Mouse (Mus musculus): ENCODE measurements around the gene Det1.

Gene Det1

GRCm38 (mm10) chr7:78854051-78854450 is 7.0 kb upstream of the Det1 start:
- DNase-seq (ENCODE audit: low spot score), result peak; percentile 61

GRCm38 (mm10) chr7:78846066-78846716 is 872 bp downstream of the Det1 start:
- DNase-seq (ENCODE audit: low spot score), result no peak

GRCm38 (mm10) chr7:78841601-78842000 is 5.5 kb downstream of the Det1 start:
- DNase-seq (ENCODE audit: low spot score), result no peak

- DNase-seq (ENCODE audit: low spot score), result no peak
Measured at GRCm38 (mm10) chr7:78837250-78837649, 9.8 kb downstream of the Det1 start.

- DNase-seq (ENCODE audit: low spot score), result no peak
Measured at GRCm38 (mm10) chr7:78835656-78836055, 11.4 kb downstream of the Det1 start.

- DNase-seq (ENCODE audit: low spot score), result no peak
Measured at GRCm38 (mm10) chr7:78827749-78828362, 19.2 kb downstream of the Det1 start.

DNA sequence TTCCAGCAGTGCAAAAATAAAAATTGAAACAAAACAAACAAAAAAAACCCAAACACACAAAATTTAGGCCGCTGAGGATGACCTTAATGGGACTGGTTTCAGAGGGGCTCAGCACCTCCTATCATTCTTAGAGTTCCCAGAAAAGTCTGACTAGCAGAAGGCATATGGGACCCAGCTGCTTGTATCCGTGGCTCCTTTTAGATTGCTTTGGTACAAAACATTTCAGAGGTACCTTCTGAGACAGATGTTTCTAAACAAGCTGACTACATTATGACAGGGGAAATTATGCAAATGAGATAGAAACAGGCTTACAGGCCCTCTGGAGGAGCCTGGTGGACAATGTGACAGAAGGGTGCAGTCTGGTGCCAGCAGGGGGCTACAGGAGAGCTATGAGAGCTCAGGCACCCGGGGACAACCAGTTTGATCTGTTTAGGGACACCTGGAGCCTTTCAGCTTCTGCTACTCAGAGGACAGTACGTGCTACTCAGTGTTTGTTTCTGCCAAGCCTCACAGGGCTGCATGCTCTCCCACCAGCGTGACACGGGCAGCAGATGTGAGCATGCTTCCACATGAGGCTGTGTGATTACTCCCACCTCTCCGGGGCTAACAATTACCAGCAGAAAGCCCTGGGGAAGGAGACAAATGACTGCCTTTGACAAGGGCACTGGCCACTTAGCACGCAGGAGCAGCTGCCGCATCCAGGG is 20.2 kb downstream of the Det1 start:
- no peak for DNase-seq (ENCODE audit: low spot score)

DNA sequence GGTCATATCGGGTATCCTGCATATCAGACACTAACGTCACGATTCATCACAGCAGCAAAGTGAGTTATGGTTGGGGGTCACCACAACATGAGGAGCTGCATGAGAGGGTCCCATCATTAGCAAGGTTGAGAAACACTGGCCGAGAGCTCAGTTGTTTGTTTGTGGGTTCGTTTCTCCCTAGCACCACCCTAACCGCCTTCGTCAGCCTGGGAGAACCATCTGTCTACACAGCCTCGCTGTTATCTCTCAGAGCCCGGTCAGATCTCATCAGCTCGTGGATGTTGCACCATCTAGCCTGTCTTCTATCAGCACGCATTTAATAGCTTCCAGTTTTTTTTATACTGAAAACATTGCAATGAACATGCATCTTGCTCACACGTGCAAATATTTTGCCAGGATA is 28.7 kb downstream of the Det1 start:
- DNase-seq (ENCODE audit: low spot score), result no peak

DNA sequence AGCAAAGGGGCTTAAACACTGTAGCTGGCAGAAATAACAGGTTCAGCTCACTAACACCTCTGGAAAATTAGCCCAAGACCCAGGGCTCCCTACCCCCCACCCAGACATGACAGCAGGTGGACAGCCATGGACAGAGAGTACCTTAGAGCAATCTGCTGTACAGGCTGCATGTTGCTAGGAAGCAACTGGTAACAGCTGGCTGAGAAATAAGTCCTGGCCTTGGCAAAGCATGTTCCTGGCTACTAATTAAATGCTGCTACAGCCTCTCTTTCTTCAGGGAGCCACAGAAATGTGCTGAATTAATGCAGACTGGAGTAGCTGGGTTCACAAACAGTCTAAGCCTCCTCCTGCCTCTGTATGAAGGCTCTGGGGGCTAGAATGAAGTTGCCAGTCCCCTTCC is 32.3 kb downstream of the Det1 start:
- DNase-seq (ENCODE audit: low spot score), result no peak

- DNase-seq (ENCODE audit: low spot score), result no peak
Measured at GRCm38 (mm10) chr7:78813791-78814190, 33.3 kb downstream of the Det1 start.

- DNase-seq (ENCODE audit: low spot score), result no peak
Measured at GRCm38 (mm10) chr7:78807192-78807591, 39.9 kb downstream of the Det1 start.

- DNase-seq (ENCODE audit: low spot score), result no peak
Measured at GRCm38 (mm10) chr7:78803841-78804240, 43.2 kb downstream of the Det1 start.

DNA sequence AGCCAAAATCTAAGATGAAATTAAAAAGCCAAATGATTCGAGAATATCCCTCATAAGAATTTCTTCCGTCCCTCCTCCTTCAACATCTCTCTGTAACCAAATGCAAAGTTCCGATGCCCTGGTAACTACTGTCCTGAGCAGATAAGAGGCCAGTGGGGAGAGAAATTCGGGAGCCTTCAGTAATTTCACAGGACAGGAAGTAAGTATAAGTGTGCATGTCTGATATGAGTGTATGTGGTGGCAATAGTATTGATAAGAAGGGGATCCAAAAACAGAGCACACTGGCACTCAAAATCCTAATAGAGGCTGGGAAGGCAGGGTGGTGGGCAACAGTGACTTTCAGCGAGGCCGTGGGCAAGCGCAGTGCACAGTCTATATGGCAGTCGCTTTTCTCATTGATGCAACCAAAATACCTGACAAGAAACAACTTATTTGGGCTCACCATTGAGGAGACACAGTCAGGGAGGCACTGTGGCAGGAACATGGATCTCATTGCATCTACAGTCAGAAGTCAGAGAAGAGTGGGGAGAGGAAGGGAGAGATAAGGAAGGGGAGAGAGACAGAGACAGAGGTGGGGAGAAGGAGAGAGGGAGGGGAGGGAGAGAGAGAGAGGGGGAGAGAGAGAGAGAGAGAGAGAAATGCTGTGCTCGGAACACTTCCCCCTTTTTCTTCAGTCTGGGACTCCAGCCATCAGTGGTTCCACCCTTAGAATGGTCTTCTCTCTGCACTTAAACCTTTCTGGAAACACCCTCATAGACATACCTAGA is 47.1 kb downstream of the Det1 start:
- DNase-seq (ENCODE audit: low spot score), result no peak

DNA sequence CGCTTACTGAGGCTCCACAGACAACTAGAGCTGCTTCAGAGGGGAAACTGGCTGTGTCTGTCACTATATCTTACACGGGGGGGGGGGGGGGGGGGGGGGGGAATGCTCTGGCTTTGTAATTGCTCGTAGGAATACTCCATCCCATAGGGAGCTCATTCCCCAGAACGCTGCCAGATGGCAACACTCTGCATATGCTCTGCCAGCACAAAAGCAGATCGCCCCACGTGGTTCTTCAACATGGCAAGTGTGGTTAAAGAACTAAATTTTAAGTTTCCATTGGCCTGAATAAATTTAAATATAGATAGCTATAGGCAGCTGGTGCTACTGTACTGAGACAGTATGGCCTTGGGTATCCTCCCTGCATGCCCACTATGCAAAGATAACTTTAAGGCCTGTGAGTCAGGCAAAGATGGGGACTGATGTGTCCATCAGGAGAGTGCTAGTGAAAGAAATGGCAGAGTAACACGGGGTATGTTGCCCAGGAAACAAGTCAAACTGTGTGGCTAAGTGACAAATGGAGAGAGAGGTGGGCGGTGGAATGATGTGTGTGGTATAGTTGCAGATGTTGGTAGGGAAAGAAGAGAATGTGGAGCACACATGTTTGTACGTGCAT is 49.1 kb downstream of the Det1 start:
- no peak for DNase-seq (ENCODE audit: low spot score)

- no peak for DNase-seq (ENCODE audit: low spot score)
Measured at GRCm38 (mm10) chr7:78796624-78797023, 50.4 kb downstream of the Det1 start.

- DNase-seq (ENCODE audit: low spot score), result no peak
Measured at GRCm38 (mm10) chr7:78794571-78795092, 52.4 kb downstream of the Det1 start.

DNA sequence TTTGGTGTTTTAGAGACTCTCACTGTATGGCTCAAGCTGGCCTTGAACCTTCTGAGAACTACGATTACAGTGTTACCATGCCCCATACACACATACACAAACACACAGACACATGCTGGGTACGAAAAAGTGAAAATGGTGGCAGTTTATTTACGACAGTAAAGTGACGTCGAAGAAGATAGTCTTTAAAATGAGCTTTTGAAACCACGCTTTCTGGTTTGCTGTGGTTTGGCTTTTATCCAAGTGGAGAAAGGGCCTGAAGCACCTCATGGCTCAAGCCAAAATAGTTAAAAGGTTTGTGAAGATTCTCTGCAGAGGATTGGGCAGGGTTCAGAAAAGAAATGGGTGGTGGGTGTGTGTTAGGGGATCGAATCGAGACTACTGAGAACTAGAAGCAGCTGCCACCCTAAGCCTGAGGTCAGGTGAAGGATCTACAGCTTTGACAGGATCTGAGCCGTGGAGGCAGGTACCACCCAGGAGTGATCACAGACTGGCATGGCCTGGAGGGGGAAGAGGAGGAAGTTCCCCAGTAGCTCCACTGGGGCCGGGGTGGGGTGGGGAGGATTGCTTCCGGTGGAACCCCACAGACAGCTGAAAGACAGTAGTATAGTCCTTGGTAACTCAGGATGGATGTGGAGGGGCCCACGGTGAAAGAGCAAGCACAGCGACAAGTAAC is 53.0 kb downstream of the Det1 start:
- peak; percentile 5 for DNase-seq (ENCODE audit: low spot score)

GRCm38 (mm10) chr7:78791359-78792222 is 55.5 kb downstream of the Det1 start:
- DNase-seq (ENCODE audit: low spot score), result peak; percentile 55

DNA sequence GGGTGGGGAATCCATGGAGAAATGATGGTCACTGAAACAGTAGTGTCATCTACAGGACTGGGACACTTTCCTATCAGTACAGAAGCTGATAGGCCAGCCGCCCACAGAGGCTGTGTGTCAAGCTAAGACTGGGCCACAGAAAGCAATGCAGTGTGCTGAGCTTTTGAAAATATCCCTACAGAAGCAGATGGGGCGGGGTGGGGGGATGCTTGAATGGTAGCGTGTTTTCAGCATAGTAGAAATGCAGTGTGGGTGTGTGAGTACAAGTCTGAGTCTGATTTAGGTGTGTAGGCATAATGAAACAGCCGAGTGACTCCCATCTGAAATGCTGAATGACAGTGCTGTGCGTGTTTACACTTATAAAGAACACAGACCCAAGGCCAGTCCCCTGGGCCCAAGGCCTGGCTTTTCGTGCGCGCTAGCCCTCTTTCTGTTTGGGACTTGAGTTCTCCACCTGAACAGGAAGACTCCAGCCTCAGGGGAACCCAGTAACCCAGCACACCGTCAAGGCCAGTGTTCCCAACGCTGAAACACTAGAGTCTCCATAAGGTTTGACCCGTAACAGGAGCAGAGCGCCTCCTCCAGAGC is 59.2 kb downstream of the Det1 start:
- no peak for DNase-seq (ENCODE audit: low spot score)

GRCm38 (mm10) chr7:78785906-78786305 is 61.2 kb downstream of the Det1 start:
- no peak for DNase-seq (ENCODE audit: low spot score)
